Mouse (Mus musculus) frontal cortex, postnatal 36 days (tissue): ENCODE measurements at regions not wholly inside any gene's neighbourhood (a gene's known extent, or its start where the extent isn't known, plus 50 kb on each side); places are given as distances from the start of the nearest gene placed in this dataset.
A peak's percentile ranks its signal among the peaks of the same experiment; 100 is the strongest.

Experiments used
- DNase-seq, 2 experiments: peaks; one replicate each; pipeline ENCODE4 v3.0.0; 2022; ENCODE audit warnings: low spot score in 2 of 2

DNA sequence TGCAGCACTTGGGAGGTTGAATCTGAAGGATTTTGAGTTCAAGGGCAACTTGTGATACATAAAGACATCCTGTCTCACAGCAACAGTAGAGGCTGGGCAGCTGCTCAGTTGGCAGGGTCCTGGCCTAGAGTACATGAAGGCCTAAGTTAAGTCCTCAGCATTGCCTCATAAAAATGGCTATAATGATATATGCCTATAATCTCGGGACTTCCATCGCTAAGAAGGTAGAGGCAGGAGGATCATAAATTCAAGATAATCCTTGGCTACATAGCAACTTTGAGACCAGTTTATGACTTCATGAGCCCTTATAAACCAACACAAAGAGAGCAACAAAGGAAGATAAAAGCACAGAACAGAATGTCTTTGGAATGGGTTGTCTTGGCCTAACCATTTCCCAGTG is 570.0 kb upstream of the Auts2 start:
- DNase-seq = no peak

DNA sequence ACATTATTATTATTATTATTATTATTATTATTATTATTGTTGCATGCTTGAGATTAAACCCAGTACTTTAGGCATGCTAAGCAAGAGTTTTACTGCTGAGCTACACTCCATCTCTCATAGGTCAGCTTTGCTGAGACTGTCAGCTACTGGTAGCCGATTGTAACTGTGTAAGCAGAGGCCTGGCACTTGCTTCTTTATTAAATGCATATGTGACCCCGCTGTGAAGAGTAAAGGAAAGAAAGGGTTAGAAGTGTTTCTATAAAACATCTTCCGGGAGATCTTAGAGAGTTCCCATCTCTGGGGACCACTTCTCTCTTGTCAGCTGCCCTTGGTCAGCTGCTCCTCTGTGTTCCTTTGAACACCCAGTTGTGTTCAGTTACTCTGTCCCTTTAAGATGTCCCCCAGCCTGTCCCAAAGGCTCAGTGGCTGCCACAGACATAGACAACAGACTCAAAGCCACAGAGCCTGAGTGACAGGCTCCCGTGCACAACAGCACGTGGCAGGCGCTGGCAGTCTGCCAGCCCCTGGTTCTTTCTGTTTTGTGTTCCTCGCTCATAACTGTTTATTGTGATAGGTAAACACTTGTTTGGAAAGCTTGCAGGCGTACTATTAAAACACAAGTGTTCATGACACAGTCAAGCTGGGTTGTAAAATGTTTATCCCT is 563.7 kb upstream of the Auts2 start:
- DNase-seq = peak in 1 of 2 experiments; percentile 10

DNA sequence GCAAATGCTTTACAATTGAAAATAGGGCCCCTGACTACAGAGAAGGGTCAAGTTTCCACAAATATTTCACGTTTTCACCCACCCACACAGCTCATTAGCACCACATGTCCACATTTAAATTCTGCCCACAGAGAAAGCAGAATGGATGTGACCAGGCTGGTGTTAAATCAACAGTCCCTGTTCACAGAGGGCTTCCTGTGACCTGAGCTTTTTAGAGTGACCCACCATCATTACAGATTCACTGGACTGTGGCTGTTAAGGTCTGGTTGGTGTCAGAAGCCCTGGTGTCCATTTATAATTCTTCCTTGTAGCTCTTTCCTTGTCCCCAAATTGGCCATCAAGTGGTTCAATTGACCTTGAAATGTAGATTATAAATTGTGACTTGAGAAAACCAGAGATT is 553.2 kb upstream of the Auts2 start:
- no peak for DNase-seq

DNA sequence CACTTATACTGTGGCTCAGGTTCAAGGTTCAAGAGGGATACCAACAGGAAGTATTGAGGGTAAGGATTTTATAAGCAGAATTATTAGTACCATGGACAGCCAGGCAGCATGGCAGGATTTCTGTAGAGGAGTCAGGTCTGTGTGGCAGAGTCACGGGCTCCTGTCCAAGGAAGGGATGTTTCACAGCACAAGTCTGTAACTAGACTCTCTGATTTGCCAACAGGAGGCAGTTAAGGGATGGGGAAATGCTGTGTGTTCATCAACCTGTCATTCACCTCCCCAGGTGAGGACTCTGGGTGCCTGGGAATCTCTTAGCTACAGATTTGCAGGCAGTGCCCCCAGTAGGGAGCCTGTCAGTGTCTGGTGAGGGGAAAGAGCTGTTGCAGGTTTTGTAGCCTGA is 541.7 kb upstream of the Auts2 start:
- DNase-seq = no peak

DNA sequence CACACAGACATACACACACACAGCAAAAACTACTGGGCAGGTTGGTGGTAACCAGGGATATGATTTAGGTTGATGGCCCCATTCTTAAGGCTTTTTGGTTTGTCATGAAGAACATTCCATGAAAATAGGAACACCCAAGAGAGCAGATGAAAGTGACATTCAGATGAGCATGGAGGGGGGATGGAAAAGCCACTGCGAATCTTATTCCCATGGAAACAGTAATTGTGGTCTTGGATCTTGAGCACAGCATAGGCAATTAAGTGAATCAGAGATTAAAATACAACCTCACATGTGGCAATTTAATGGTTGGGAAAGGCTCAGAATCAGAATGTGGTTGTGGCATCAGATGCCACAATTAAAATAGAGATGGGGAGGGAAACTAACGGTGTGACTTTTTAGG is 537.6 kb upstream of the Auts2 start:
- no peak for DNase-seq

DNA sequence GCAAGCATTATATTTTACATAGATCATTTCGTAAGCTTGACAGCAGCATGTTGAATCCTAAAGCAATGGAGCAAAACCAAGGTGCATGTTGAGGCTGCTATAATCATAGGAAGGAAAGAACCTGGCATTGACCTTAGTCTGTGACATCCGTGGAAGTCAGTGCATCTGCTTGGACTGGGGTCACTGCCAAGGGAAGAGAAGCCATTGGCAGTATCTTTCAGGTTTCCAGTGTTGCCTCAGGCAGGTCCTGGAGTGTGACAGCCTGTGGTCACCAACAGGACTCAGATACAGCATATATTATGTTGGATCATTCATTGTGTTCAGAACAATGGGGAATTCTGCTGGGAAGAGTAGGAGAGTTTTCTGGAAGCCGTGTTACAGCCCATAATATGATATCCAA is 535.8 kb upstream of the Auts2 start:
- DNase-seq = no peak

DNA sequence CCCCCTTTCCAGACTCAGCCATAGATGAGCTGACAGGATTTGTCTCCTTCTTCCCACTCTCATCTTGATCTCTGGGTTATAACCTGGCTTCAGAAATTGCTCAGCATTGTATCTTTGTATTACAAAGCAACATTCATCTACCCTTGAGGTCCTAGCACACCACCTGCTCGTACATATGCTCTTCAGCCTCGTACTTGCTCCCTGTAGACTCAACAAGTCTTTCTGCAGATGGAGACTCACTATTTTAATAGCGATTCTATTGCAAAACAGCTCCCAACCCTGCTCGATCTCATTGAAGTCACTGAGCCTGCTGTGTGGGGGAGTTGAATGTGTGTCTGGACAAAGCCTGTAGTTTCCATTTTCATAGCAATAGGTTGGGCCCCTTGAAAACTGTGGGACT is 535.2 kb upstream of the Auts2 start:
- no peak for DNase-seq

DNA sequence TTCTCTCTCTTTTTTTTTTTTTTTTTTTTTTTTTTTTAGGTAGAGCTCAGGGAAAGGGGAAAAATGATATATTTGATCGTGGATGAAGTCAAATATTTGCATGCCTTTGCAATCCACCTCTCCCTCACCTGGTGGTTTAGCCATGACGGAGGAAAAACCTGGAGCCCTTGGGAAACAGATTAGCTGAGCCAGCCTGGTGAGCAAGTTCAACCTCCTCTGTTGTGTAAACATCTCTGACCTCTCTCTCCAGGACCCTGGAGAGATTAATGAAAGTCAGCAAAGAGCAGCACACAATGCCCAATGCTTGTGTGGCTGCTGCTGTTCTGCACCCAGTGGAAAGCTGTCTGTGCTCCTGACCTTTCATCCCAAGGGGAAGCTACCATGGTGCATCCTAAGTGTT is 530.2 kb upstream of the Auts2 start:
- no peak for DNase-seq

DNA sequence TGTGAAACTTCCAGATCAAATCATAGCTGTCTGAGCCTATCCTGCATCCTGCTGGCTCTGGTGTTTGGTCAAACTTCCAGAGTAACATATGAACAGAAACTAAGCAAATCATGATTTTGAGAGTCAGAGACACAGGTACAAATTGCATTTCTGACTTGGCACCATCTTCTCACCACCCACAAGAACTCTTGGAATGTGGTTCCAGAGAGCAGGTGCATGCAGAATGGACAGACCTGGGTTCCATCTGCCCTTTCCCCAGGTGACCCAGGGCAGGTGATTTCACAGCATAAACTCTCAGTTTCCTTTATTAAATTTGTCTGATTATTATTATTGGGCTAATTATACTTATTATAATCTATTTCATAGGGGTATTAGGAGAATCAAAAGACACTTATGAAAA is 527.0 kb upstream of the Auts2 start:
- no peak for DNase-seq

DNA sequence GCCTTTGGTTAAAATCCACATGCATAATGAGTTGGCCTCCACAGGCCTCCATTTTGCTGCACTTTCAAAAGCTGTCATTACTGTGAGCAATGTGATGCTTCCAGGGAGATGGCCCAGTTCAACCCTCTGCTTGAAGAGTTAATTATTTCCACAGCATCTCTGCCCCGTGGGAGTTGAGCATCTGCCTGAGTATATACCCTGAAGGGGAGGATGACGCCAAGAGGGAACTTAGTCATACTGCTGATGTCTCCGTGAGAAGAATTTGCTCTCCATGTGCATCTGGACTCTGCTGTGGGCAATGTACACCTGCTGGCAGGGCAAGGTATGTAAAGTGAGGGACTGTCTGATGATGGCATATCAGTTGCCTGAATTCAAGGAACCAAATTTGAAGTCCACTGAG is 519.3 kb upstream of the Auts2 start:
- peak; percentile 13 to 40 for DNase-seq

DNA sequence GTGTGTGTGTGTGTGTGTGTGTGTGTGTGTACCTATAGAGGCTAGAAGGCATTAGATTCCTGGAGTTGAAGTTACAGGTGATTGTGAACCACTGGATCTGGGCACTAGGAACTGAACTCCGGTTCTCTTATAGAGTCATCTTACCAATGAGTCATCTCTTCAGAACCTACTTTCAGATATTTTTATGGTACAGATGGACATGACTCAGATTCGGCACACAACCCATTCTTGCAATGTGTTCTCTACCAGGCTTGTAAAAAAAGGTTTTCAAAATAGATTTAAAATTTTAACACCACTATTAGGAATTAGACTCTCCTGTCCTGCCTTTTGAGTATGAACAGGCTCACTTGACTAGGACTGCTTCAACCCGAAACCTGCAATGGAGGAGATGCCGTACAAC is 504.3 kb upstream of the Auts2 start:
- DNase-seq = peak; percentile 5 to 19

DNA sequence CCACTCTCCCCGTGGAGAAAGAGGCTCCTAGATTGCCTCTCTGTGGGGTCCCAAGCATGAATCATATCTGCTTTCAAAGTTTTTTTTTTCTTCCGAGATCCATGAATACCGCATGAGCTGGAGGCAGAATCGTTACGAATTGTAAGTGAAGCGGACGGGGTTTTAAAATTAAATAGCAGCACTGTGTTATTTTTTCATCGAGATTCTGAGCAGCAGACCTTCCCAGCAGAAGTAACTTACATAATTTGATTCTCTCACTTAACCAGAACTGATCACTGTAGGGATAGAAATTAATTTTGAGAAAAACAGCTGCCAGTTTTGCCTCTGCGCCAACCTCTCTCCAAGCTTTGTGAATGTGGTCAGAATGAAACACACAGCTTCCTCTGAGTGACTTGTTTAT is 502.5 kb upstream of the Auts2 start:
- peak; percentile 16 to 20 for DNase-seq

DNA sequence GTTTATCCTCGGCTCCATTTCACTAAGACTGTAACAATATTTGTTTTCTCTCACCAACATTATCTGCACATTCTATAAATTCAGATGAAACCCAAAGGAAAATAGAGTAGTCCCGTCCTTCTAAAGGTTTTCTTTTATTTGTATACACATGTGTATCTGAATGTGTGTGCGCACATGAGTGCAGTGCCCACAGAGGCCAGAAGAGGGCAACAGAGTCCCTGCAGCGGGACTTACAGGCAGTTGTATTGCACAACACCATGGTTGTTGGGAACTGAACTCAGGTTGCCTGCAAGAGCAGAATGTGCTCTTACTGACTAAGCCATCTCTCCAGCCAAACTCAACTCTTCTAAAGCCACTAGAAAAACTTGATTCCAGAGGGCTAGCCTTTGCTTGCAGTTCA is 484.4 kb upstream of the Auts2 start:
- no peak for DNase-seq

DNA sequence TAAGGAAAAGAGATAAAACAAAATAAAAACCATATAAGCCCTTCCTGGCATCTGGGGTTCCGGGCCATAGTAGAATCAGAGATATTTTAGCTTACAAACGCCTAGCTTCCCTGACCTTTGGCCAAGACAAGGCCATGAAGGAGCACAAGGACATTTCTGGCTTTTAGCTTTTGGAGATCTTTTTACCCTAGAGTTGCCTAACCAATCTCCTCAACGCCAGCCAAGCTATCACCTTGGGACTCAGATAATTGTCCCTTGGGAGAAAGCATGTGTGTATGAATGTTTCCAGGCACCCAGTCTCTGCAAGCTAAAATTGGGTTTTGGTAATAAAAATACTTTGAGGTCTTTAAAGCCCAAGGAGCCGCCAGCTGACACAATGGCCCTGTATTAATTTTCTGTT is 482.0 kb upstream of the Auts2 start:
- DNase-seq = no peak

DNA sequence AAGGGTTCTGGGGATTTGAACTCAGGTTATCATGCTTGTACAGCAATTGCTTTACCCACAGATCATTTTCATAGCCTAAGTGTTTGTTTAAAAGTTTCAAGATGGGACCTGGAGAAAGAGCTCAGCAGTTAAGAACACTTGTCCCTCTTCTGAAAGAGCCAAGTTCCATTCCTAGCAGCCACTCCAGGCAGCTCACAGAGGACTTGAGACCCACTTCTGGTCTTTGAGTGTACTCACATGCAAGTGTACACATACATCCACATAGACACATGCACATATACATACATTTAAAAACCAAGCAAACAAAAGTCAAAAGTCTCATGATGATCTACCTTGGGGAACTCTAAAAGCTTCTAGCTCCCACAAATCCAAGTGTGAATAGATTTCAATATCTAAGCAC is 477.7 kb upstream of the Auts2 start:
- DNase-seq = no peak

DNA sequence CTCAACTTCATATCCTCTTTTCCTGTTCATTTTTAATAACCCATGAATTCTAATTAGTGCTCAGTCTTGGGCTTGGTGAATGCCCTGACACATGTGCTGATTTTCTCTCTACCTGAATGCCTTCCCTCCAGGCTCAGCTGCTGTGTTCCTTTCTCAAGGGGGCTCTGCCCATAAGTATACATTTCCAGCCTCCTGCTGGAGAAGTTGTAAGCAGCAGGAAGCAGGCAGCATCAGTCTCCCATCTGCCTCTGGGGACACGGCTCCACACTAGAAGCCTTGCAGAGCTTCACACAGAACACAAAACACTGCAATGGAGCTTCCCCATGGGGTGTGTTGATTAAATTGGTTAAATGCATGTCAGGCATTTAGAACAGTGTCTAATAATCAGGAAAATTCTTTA is 477.0 kb upstream of the Auts2 start:
- no peak for DNase-seq

DNA sequence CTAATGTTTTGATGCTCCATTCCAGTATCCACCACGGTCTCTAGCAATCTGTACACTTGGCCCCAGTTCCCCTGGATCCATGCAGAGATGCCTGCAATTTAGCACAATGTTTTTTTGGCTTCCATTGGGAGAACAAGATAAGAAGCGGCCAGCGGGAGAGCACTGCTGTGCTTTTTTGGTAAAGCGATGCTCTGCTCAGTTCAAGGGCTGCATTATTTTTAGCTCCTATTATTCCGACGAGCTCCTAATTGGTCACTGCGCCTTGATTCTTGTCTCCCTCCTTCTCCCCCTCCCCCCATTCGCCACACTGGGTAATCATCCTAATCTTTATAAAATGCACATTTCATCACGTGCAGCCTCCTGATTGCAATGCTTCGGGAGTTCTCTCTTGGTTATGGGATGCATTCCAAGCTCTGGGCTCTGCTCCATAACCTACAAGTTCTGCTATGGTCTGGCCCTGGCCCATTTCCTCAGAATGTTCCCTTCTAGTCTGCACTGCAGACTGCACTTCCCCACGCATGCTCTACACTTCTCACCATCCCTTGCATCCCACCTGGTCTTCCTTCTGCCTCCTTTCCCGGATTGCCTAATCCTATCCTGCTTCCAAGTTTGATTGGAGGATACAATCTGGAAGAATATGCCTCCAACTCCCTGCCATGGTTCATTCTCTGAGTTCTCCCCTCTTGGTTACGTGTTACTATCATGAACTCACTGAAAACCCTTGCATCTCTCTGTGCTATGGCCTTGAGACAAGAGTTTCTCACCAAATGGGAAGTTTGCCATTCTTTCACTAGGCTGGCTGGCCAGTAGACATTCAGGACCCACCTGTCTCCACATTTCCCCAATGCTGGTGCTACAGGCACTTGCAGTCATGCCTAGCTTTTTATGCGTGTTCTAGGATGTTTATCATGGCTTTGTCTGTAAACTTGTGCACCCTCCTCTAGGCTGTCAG is 467.8 kb upstream of the Auts2 start:
- peak; percentile 57 to 76 for DNase-seq

DNA sequence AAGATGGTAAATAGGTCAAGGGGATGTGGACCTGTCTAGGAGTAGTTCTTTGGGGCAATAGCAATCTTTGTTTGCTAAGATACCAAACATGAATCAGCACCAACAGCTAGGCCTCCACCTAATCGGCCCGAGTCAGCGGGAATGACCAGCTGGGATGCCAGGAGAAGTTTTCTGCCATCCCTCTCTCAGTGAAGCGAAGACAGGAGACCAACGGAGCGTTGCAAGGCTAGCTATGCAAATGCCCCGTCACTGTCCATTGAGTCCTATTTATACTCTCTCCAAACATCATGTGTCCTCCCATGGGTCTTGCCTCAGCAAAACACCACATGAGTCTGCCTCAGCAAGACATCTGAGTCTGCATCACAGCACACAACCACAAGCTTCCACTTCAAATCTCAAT is 439.7 kb upstream of the Auts2 start:
- no peak for DNase-seq

DNA sequence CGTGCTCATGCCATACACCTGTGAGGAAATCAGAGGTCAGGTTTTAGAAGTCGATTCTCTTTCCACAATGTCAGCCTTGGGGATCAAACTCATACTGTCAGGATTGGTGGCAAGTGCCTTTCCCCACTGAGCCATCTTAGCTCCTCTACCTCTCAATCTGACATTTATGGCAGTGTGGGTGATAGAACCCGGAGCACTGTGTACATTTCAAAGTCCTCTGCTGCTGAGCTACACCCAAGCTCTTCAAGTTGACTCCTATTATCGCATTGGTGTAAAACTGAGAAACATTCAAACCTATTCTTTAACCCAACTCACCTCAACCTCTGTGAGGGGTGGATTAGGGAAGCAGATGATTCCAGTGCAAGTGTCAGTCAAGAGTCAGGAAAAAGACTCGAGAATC is 435.9 kb upstream of the Auts2 start:
- no peak for DNase-seq

DNA sequence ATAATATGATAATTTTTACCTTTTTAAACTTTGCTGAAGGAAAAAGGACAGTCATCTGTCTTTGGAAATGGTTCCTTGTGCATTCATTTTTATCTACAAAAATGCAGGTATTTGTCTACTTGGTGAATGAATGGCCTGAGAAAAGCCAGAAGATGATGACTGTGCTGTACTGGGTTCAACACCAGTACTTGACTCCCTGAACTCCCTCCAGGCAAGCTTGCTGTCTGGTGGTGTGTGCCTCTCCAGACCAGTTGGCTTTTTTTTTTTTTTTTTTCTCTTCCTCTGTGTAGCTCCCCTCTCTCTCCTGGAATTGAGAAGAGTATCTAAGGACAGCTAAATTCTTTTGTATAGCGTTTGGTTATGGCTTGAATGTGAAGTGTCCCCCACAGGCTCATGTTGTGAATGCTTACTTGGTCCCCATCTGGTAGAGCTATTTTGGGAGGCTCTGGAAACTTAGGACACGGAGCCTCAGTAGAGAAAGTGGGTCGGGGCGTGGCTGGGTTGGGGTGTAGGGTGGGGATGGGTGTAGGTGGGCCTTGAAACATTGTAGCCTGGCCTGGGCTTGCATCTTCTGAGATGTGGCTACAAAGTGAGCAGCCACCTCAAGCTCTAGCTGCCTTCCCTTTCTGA is 432.3 kb upstream of the Auts2 start:
- peak in 1 of 2 experiments; percentile 9 for DNase-seq

DNA sequence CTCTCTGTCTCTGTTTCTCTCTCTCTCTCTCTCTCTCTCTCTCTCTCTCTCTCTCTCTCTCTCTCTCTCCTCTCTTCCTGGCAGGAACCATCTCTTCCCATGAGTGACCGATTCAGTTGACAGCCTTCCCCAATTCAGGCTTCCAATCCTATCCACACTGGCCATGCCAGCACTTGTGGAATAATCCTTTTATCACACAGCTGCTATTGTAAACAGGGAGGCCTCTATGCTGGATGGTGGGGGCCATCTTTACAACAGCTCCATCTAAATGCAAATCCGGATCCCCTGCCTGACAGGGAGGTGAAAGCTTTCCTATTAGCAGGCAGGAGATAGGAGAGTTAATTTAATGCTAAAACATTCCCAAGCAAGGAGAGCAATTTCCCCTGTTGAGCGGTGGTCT is 431.7 kb upstream of the Auts2 start:
- no peak for DNase-seq

DNA sequence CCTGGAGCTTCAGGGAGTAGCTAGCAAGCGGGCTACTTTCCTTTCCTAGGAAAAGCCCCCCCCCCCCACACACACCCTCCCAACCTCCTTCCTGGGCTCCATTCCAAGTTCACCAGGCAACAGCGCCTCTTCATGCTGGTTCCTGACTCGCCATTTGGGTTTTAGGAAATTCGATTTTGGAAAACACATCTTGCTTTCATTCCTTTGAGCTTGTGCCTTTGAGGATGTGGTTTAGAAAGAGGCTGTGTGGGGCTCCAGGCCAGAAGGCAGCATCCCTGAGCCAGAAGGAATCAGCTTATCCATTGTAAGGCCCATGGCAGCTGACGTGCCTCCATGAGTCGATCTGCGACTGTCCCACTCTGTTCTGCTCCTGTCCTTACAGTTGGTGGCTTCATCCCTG is 427.9 kb upstream of the Auts2 start:
- peak in 1 of 2 experiments; percentile 5 for DNase-seq

DNA sequence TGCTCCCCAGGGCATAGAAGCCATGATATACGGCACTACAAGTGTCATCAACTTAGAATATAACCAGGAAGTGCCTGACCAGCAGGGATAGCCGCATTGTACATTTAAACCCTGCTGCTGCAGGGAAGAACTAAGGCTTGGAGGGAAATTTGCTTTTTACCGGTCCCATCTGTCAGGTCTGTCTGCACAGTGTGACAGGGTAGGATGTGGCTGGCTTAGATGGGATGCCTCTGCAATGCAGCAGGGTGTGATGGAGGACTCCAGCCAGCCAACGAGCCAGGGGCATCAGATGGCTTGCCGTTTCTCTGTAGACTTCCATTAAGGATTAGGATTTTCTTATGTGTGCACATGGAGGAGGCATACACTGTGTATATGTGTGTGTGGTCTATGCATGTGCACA is 426.2 kb upstream of the Auts2 start:
- DNase-seq = no peak
